Mouse (Mus musculus) ES-Bruce4 (cell line): ENCODE results near the gene Atg13. TPM values are rescaled to one million over a fixed set of nuclear protein-coding genes. Genes with fewer than 3 reads are reported as not detected.

ENCODE experiments used
- H3K27ac ChIP-seq: 2 replicates; pipeline ENCODE4 v1.5.1; 2012; ENCODE audit warnings: low read length, inconsistent platforms; ENCODE audit not compliant: insufficient read depth
- H3K27me3 ChIP-seq: 2 replicates; pipeline ENCODE4 v1.6.1; 2012; ENCODE audit warnings: mild to moderate bottlenecking, low read length, inconsistent platforms; ENCODE audit not compliant: control insufficient read depth, poor library complexity, insufficient read depth, severe bottlenecking
- H3K36me3 ChIP-seq: 2 replicates; pipeline ENCODE4 v1.6.1; 2012; ENCODE audit warnings: inconsistent platforms, mild to moderate bottlenecking, low read length, moderate library complexity; ENCODE audit not compliant: control insufficient read depth, poor library complexity, insufficient read depth, severe bottlenecking
- H3K4me1 ChIP-seq: one replicate; pipeline ENCODE4 v1.8.1; 2011; ENCODE audit warnings: low read length; ENCODE audit not compliant: control insufficient read depth, insufficient read depth
- H3K4me3 ChIP-seq: 2 replicates; pipeline ENCODE4 v1.5.1; 2011; ENCODE audit warnings: low read depth, mild to moderate bottlenecking, low read length
- H3K9ac ChIP-seq: 2 replicates; pipeline ENCODE4 v1.6.1; 2012; ENCODE audit warnings: low read depth, mild to moderate bottlenecking, inconsistent platforms; ENCODE audit not compliant: poor library complexity, severe bottlenecking
- H3K9me3 ChIP-seq: replicated peaks from 2 replicates; pipeline ENCODE4 v1.6.1; 2012; ENCODE audit warnings: mild to moderate bottlenecking, low read length, inconsistent platforms; ENCODE audit not compliant: control insufficient read depth, poor library complexity, insufficient read depth, severe bottlenecking
- CTCF ChIP-seq: IDR thresholded peaks from one replicate; pipeline ENCODE4 v1.8.1; 2011; ENCODE audit warnings: low read depth, low read length
- EP300 ChIP-seq: IDR thresholded peaks from 2 replicates; pipeline ENCODE4 v1.6.1; 2011; ENCODE audit warnings: low read depth, low read length; ENCODE audit not compliant: insufficient read depth
- POLR2A ChIP-seq: IDR thresholded peaks from one replicate; pipeline ENCODE4 v1.8.1; 2011; ENCODE audit warnings: low read length; ENCODE audit not compliant: insufficient read depth
- polyA plus RNA-seq: library from polyadenylated mRNA; stranded (reverse); fragments of >200 nt; gene quantifications from 2 replicates; pipeline ENCODE4 v1.2.4, GENCODE M21; 2011; ENCODE audit warnings: low read depth; ENCODE audit not compliant: missing spikeins, insufficient read depth, insufficient read length

Gene Atg13
- polyA plus RNA-seq, 1 experiment: 38.8 TPM

DNA sequence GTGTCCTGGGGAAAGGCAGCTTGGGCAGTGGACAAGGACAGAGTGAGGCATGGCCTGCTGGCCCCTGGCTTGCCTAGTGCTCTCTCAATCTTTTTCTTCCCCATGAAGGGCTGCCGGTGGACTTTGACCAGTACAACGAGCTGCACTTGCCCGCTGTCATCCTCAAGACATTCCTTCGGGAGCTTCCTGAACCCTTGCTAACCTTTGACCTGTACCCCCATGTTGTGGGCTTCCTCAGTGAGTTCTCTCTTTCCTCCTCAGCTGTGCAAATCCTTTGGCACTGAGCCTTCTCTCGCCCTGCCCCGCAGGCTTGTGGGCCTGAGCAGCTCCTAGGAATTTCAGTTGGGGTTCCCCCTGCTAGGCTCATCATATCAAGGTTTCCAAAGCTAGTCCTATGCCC, 40.3 kb downstream of the Atg13 start:
- no peak overlapping the region for H3K4me3 ChIP-seq
- no peaks in the 10 kb centered on the region for H3K4me1 ChIP-seq
- H3K9ac ChIP-seq: no peak overlapping the region
- H3K27me3 ChIP-seq: no peaks in the 10 kb centered on the region
- TF ChIP-seq EP300 (no peak), POLR2A (no peak), CTCF (no peak)
- H3K9me3 ChIP-seq: no peaks in the 10 kb centered on the region
- H3K27ac ChIP-seq: no peak overlapping the region
- 0 out of 2 replicates have a peak, but pooled peaks cover 4% of the 10 kb centered on the region for H3K36me3 ChIP-seq

DNA sequence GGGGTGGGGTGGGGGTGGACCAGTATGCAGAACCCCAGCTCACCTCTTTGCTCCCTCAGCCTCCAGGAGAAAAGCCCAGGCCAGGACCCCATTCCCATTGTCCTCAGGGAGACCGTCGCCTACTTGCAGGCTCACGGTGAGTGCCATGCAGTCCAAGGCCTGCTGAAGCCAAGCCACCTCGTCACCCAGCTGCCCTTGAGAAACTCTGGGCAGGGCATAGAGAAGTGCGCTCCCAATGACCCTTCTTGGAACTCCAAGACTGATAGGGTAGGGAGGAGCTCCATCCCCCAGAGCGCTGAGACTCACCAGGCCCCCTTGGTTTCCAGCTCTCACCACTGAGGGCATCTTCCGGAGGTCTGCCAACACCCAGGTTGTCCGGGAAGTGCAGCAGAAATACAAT, 41.0 kb downstream of the Atg13 start:
- no peak overlapping the region for H3K27ac ChIP-seq
- no peaks in the 10 kb centered on the region for H3K27me3 ChIP-seq
- H3K36me3 ChIP-seq: 0 out of 2 replicates have a peak, but pooled peaks cover 4% of the 10 kb centered on the region
- H3K4me1 ChIP-seq: no peaks in the 10 kb centered on the region
- H3K4me3 ChIP-seq: no peak overlapping the region
- no peaks in the 10 kb centered on the region for H3K9me3 ChIP-seq
- H3K9ac ChIP-seq: no peak overlapping the region
- TF ChIP-seq POLR2A (no peak), CTCF (no peak)

- Histone ChIP-seq H3K4me3 (no peak overlapping the region), H3K36me3 (0 out of 2 replicates have a peak, but pooled peaks cover 4% of the 10 kb centered on the region), H3K27ac (no peak overlapping the region), H3K4me1 (no peaks in the 10 kb centered on the region), H3K9ac (no peak overlapping the region), H3K27me3 (no peaks in the 10 kb centered on the region), H3K9me3 (no peaks in the 10 kb centered on the region)
- no peak for TF ChIP-seq EP300
Observed at GRCm38 (mm10) chr2:91667747-91668146, 42.6 kb downstream of the Atg13 start.

- no peak for TF ChIP-seq POLR2A
- no peak for TF ChIP-seq CTCF
- no peak for TF ChIP-seq EP300
- H3K4me1 ChIP-seq: no peaks in the 10 kb centered on the region
- no peak overlapping the region for H3K4me3 ChIP-seq
- H3K9me3 ChIP-seq: no peaks in the 10 kb centered on the region
- H3K27ac ChIP-seq: no peak overlapping the region
- H3K36me3 ChIP-seq: 0 out of 2 replicates have a peak, but pooled peaks cover 4% of the 10 kb centered on the region
- H3K9ac ChIP-seq: no peak overlapping the region
- no peaks in the 10 kb centered on the region for H3K27me3 ChIP-seq
Observed at GRCm38 (mm10) chr2:91666386-91666910, 43.9 kb downstream of the Atg13 start.

- Histone ChIP-seq H3K27ac (no peak overlapping the region), H3K9ac (no peak overlapping the region), H3K27me3 (no peaks in the 10 kb centered on the region), H3K4me1 (no peaks in the 10 kb centered on the region), H3K36me3 (0 out of 2 replicates have a peak, but pooled peaks cover 2% of the 10 kb centered on the region), H3K9me3 (no peaks in the 10 kb centered on the region), H3K4me3 (no peak overlapping the region)
- TF ChIP-seq CTCF (no peak), EP300 (no peak), POLR2A (no peak)
Observed at GRCm38 (mm10) chr2:91664780-91665179, 45.6 kb downstream of the Atg13 start.

- Histone ChIP-seq H3K9ac (no peak overlapping the region), H3K36me3 (no peaks in the 10 kb centered on the region), H3K9me3 (no peaks in the 10 kb centered on the region), H3K4me3 (no peak overlapping the region), H3K27ac (no peak overlapping the region), H3K4me1 (no peaks in the 10 kb centered on the region), H3K27me3 (no peaks in the 10 kb centered on the region)
- TF ChIP-seq EP300 (no peak), POLR2A (no peak), CTCF (no peak)
Observed at GRCm38 (mm10) chr2:91660981-91661380, 49.4 kb downstream of the Atg13 start.
